Mouse (Mus musculus): Measurements from ENCODE around the gene Pitpnm2. TPM values are rescaled to one million over a fixed set of nuclear protein-coding genes. Genes with fewer than 3 reads are reported as not detected.

The Pitpnm2 gene
- polyA plus RNA-seq, 1 experiment = 17.3 TPM

DNA sequence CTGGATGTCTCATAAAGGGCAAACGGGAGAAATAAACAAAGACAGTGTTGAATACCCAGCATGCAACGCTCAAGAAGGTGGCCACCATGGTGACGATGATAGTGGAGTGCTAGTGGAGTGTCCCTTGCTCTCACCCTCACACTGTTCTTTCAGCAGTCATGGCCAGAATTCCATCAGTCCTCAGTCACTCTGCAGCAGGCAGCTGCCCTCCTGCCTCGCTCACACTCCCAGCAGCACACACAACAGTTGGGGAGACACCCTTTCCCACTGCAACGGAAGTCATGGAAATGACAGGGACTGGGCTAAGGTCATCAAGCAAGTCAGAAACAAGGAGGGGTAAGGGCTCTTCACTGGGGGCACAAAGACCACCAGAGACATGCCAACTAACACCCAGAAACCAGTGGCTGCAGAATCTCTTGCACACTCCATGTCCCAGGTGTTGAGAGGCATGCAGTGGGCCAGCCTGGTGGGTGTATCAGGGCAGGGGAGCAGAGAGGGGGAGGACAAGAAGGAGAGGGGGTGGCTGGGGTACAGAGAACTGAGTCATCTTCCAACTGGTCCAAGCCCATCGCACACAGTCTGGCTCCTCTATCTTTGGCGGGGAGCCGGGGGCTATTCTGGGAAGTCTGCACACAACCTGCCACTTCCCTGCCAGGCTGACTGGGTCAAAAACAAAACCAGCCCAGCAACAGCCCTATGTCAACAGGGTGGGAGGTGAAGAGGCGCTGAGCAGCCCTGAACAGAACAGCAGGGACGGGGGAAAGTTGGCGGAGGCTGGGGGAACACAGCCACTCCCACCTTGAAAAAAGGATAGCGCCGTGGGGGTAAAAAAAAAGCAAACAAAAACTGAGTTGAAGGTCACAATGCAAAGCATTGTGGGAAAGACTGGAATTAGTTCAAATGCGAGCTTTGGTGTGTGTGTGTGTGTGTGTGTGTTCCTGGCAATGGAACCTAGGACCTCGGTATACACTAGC, 76.3 kb downstream of the Pitpnm2 start:
- 64% methylated on average over 15 of the region's 15 CpGs for WGBS
- no peaks in the 10 kb centered on the region for H3K27me3 ChIP-seq (replicated peaks; ENCODE audit: control insufficient read depth, insufficient read depth, low read length)
- DNase-seq = peak; percentile 36
- no peak overlapping the region for H3K27ac ChIP-seq (ENCODE audit: insufficient read depth, low read depth, low read length)
- H3K4me1 ChIP-seq (ENCODE audit: control insufficient read depth, insufficient read depth, low read length) = peaks cover 5% of the 10 kb centered on the region
- no peak for TF ChIP-seq POLR2A (IDR thresholded peaks at IDR 0.05; ENCODE audit: low read depth, low read length)
- no peak for TF ChIP-seq CTCF (conservative IDR thresholded peaks at IDR 0.05; ENCODE audit: insufficient read depth, insufficient read length, low read depth, low read length)
- no peaks in the 10 kb centered on the region for H3K36me3 ChIP-seq (ENCODE audit: control insufficient read depth, insufficient read depth, low read length)
- no peak overlapping the region for H3K4me3 ChIP-seq (ENCODE audit: insufficient read depth, low read depth, low read length)

DNA sequence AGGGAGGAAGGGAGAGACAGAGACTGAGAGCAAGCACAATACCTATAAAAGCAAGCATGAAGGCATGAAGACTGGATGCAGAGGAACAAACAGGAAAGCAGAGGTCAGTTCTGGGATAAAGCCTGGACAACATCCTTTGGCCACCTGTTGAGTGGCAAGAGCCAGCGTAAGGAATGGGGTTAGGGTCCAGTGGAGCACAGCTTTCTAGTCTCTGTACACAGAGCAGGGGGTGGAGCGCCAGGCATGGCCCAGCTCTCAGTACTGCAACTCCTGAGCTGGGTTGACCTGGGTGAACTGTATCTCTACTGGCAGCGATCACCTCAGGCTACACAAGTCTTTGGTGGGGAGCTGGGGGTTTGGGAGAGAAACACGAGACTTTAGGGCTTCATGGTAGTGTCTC, 77.3 kb downstream of the Pitpnm2 start:
- peaks cover 5% of the 10 kb centered on the region for H3K4me1 ChIP-seq (ENCODE audit: control insufficient read depth, insufficient read depth, low read length)
- 68% methylated on average over 4 of the region's 4 CpGs for WGBS
- DNase-seq = no peak
- TF ChIP-seq POLR2A (IDR thresholded peaks at IDR 0.05; ENCODE audit: low read depth, low read length) (no peak), CTCF (conservative IDR thresholded peaks at IDR 0.05; ENCODE audit: insufficient read depth, insufficient read length, low read depth, low read length) (no peak)
- H3K27ac ChIP-seq (ENCODE audit: insufficient read depth, low read depth, low read length) = no peak overlapping the region
- no peak overlapping the region for H3K4me3 ChIP-seq (ENCODE audit: insufficient read depth, low read depth, low read length)
- no peaks in the 10 kb centered on the region for H3K27me3 ChIP-seq (replicated peaks; ENCODE audit: control insufficient read depth, insufficient read depth, low read length)
- H3K36me3 ChIP-seq (ENCODE audit: control insufficient read depth, insufficient read depth, low read length) = no peaks in the 10 kb centered on the region

DNA sequence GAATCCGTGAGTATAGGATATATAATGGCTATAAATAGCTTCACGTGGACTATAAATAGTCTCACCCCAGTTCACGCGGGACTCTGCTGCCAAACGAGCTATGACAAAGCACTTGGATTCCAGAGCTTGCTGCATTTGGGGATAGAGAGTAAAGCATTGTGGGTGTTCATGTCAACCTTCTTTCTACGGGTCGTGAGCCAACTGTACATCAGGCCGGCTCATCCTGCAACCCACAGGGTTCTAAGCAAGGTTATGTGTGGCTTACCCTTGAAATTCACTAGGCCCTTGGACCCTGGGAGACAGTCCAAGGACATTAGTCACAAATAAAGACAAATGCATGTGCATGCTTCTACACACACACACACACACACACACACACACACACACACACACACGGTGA, 77.8 kb downstream of the Pitpnm2 start:
- no peaks in the 10 kb centered on the region for H3K27me3 ChIP-seq (replicated peaks; ENCODE audit: control insufficient read depth, insufficient read depth, low read length)
- DNase-seq = no peak
- H3K4me3 ChIP-seq (ENCODE audit: insufficient read depth, low read depth, low read length) = no peak overlapping the region
- peaks cover 5% of the 10 kb centered on the region for H3K4me1 ChIP-seq (ENCODE audit: control insufficient read depth, insufficient read depth, low read length)
- no peak overlapping the region for H3K27ac ChIP-seq (ENCODE audit: insufficient read depth, low read depth, low read length)
- no peak for TF ChIP-seq CTCF (conservative IDR thresholded peaks at IDR 0.05; ENCODE audit: insufficient read depth, insufficient read length, low read depth, low read length)
- TF ChIP-seq POLR2A (IDR thresholded peaks at IDR 0.05; ENCODE audit: low read depth, low read length) = no peak
- H3K36me3 ChIP-seq (ENCODE audit: control insufficient read depth, insufficient read depth, low read length) = no peaks in the 10 kb centered on the region
- WGBS = 35% methylated on average over 9 of the region's 9 CpGs

DNA sequence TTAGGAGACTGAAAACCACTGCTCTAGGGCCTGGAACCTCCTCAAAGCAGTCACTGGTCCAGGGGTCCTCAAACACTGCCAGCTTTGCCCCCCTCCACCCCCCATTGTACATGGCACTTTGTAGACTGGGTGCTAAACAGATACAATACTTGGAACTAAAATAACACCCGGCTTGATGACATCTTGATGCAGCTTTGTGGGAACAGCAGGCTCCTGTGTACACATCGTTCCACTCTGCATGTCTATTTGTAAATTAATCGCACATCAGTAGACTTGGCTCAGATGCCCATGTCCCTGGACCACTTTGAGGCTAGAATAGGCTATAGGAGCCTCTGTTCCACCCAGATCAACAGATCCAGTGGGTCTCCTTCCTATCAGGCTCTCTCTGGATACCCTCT, 80.3 kb downstream of the Pitpnm2 start:
- DNase-seq = no peak
- Histone ChIP-seq H3K27ac (ENCODE audit: insufficient read depth, low read depth, low read length) (no peak overlapping the region), H3K4me1 (ENCODE audit: control insufficient read depth, insufficient read depth, low read length) (peaks cover 5% of the 10 kb centered on the region), H3K36me3 (ENCODE audit: control insufficient read depth, insufficient read depth, low read length) (no peaks in the 10 kb centered on the region), H3K27me3 (replicated peaks; ENCODE audit: control insufficient read depth, insufficient read depth, low read length) (no peaks in the 10 kb centered on the region), H3K4me3 (ENCODE audit: insufficient read depth, low read depth, low read length) (no peak overlapping the region)
- whole genome bisulfite sequencing = 84% methylated on average over 3 of the region's 3 CpGs
- TF ChIP-seq POLR2A (IDR thresholded peaks at IDR 0.05; ENCODE audit: low read depth, low read length) = no peak
- TF ChIP-seq CTCF (conservative IDR thresholded peaks at IDR 0.05; ENCODE audit: insufficient read depth, insufficient read length, low read depth, low read length) = no peak

DNA sequence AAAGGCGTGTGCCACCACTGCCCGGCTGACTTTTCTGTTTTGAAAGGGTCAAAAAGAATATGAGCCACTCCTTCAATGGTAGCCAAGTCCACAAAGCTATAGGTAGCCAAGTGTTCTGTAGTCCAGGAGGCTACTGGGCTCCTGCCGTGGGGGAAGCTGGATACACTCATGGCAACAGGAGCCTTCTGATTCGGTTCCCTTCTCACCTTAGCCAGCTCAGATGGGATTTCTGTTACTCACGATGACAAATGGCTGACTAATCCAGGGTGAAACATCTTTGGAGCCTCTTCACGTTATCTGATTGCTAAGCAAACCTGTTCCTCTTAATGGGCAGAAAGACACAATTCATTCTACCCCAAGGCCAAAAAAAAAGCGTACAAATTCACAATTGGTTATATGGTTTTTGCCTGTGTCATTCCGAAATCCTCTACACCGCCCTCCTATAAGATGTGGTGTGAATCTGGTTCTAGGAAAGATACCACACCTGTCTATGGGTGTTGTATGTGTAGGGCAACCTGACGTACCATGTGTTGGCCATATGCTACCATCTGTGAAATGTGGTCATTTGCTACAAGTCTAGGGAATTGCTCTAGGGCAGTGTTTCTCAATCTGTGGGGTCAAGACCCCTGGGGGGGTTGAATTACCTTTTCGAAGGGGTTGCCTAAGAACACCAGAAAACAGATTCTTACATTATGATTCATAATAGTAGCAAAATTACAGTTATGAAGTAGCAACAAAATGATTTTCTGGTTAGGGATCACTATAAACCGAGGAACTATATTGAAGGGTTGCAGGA, 80.9 kb downstream of the Pitpnm2 start:
- Histone ChIP-seq H3K4me3 (ENCODE audit: insufficient read depth, low read depth, low read length) (no peak overlapping the region), H3K4me1 (ENCODE audit: control insufficient read depth, insufficient read depth, low read length) (peaks cover 5% of the 10 kb centered on the region), H3K36me3 (ENCODE audit: control insufficient read depth, insufficient read depth, low read length) (no peaks in the 10 kb centered on the region), H3K27me3 (replicated peaks; ENCODE audit: control insufficient read depth, insufficient read depth, low read length) (no peaks in the 10 kb centered on the region), H3K27ac (ENCODE audit: insufficient read depth, low read depth, low read length) (no peak overlapping the region)
- no peak for TF ChIP-seq CTCF (conservative IDR thresholded peaks at IDR 0.05; ENCODE audit: insufficient read depth, insufficient read length, low read depth, low read length)
- no peak for TF ChIP-seq POLR2A (IDR thresholded peaks at IDR 0.05; ENCODE audit: low read depth, low read length)
- no peak for DNase-seq
- WGBS = 92% methylated on average over 12 of the region's 12 CpGs

DNA sequence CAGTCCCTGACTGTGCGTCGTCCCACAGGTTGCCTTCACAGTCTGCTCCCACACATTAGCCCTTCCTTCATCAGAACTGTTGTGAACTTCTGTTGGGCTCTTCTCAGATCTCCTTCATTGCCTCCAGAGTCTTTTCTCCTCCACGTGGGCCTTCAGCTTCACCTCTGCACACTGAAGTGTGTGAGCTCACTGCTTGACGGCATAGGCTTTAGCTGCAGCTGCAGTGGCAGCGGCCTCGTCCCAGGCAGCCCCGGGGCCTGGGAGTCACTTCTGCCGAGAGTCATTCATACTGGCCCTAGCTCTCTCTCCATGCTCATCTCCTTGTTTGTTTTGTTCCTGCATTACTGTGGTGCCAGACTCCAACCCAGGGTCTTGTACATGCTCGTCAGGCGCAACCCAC, 81.9 kb downstream of the Pitpnm2 start:
- TF ChIP-seq CTCF (conservative IDR thresholded peaks at IDR 0.05; ENCODE audit: insufficient read depth, insufficient read length, low read depth, low read length) = no peak
- no peak for TF ChIP-seq POLR2A (IDR thresholded peaks at IDR 0.05; ENCODE audit: low read depth, low read length)
- H3K27ac ChIP-seq (ENCODE audit: insufficient read depth, low read depth, low read length) = no peak overlapping the region
- H3K4me3 ChIP-seq (ENCODE audit: insufficient read depth, low read depth, low read length) = no peak overlapping the region
- no peaks in the 10 kb centered on the region for H3K36me3 ChIP-seq (ENCODE audit: control insufficient read depth, insufficient read depth, low read length)
- H3K27me3 ChIP-seq (replicated peaks; ENCODE audit: control insufficient read depth, insufficient read depth, low read length) = no peaks in the 10 kb centered on the region
- H3K4me1 ChIP-seq (ENCODE audit: control insufficient read depth, insufficient read depth, low read length) = peaks cover 5% of the 10 kb centered on the region
- DNase-seq = no peak
- WGBS = 67% methylated on average over 10 of the region's 10 CpGs

DNA sequence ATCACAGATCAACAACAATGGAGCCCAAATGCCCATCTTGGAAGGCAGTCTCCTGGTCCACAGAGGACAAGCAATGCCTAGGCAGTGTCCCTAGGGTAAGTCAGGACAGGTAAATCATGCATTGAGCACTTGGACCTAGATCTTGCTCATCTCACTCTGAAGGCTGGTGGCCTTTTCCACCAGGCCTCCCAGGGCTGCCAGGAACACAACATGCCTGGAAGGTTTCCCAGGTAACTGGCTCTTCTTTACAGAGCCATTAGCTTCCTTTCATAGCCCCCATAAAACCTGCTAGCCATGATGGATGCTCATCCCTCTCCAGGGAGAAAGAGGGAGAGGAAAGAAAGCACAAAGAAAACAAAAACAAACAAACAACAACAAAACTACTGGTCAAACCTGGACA, 82.8 kb downstream of the Pitpnm2 start:
- no peaks in the 10 kb centered on the region for H3K36me3 ChIP-seq (ENCODE audit: control insufficient read depth, insufficient read depth, low read length)
- H3K27ac ChIP-seq (ENCODE audit: insufficient read depth, low read depth, low read length) = no peak overlapping the region
- no peak for DNase-seq
- no peaks in the 10 kb centered on the region for H3K4me1 ChIP-seq (ENCODE audit: control insufficient read depth, insufficient read depth, low read length)
- no peaks in the 10 kb centered on the region for H3K27me3 ChIP-seq (replicated peaks; ENCODE audit: control insufficient read depth, insufficient read depth, low read length)
- TF ChIP-seq CTCF (conservative IDR thresholded peaks at IDR 0.05; ENCODE audit: insufficient read depth, insufficient read length, low read depth, low read length) (no peak), POLR2A (IDR thresholded peaks at IDR 0.05; ENCODE audit: low read depth, low read length) (no peak)
- H3K4me3 ChIP-seq (ENCODE audit: insufficient read depth, low read depth, low read length) = no peak overlapping the region
